Mouse (Mus musculus): Measurements from ENCODE around the gene Gm28043. TPM values are rescaled to one million over a fixed set of nuclear protein-coding genes. Genes with fewer than 3 reads are reported as not detected.

Gm28043 gene
- total and polyA plus RNA-seq, 3 experiments = 1.3 to 3.4 TPM; not detected in 1

DNA sequence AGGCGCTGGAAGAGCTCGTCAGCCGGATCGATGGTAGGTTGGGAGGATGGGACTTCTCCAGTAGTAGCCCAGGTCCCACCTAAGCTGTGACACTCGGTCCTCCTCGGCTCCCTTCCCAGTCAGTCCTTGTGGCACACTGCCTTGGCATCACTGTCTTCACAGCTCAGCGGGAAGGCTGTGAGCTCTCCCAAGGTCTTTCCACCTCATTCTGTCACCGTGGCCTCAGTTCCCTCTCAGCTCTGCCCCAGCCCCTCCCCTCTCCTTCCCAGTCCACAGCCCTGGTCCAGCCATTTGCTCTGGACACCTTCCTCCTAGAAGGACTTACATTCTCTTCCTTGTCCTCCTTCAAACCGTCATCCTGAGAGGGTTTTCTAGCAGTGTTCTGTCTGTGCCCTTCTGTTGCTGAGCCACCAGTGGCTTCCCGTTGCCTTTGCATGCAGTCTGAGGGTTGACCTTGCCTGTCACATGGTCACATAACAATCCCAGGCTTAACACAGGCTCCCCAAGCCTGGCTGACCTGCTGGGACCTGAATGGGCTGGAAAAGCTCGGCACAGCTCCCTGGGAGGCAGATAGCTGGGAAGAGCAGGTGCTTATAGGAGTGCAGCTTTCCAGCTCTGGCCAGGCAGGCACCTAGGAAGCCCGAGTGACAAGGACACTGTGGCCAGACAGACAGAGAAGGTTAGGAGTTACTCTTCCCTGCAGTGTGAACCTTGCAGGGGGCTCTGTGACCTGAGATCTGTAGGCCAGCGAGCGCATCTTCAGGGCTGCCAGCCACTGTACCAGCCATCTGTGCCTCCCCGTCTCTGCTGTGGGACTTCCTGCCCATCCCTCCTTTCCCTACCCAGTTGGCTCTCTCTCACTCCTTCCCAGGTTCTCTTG lies 18.5 kb upstream of the Gm28043 start:
- no peak for DNase-seq (ENCODE audit: low read depth, low spot score)
- Histone ChIP-seq H3K27ac (ENCODE audit: control insufficient read depth, low read depth, low read length) (no peak overlapping the region), H3K79me2 (ENCODE audit: control insufficient read depth, insufficient read depth, low read length, poor library complexity) (no peaks in the 10 kb centered on the region), H3K9me3 (replicated peaks; ENCODE audit: insufficient read depth, low read length) (no peaks in the 10 kb centered on the region), H3K27me3 (ENCODE audit: control insufficient read depth in 1 of 2, insufficient read depth in 2 of 2, low read length in 2 of 2) (no peaks in the 10 kb centered on the region), H3K9ac (ENCODE audit: control insufficient read depth, low read depth, low read length, poor library complexity, severe bottlenecking) (no peak overlapping the region), H3K36me3 (ENCODE audit: control insufficient read depth in 1 of 2, insufficient read depth in 2 of 2, low read length in 2 of 2) (peaks cover 0 to 2% of the 10 kb centered on the region in 2 experiments; a peak in 2 of 4 replicates), H3K4me1 (ENCODE audit: control insufficient read depth in 1 of 2, insufficient read depth in 2 of 2, low read length in 2 of 2) (no peaks in the 10 kb centered on the region), H3K4me3 (ENCODE audit: control insufficient read depth in 1 of 2, insufficient read depth in 1 of 2, low read depth in 2 of 2, low read length in 2 of 2) (no peak overlapping the region)
- TF ChIP-seq POLR2AphosphoS2 (IDR thresholded peaks at IDR 0.05; ENCODE audit: low read length) (no peak), ZNF384 (IDR thresholded peaks at IDR 0.05; ENCODE audit: low read depth, low read length) (no peak), NELFE (IDR thresholded peaks at IDR 0.05; ENCODE audit: low read depth, low read length) (no peak), MAX (IDR thresholded peaks at IDR 0.05; ENCODE audit: low read length) (no peak), MYC (IDR thresholded peaks at IDR 0.05; ENCODE audit: low read depth, low read length) (no peak), POLR2AphosphoS5 (IDR thresholded peaks at IDR 0.05; ENCODE audit: borderline replicate concordance, low read depth, low read length) (no peak), E2F4 (IDR thresholded peaks at IDR 0.05; ENCODE audit: borderline replicate concordance, low read depth, low read length) (no peak), ZC3H11A (IDR thresholded peaks at IDR 0.05; ENCODE audit: low read depth, low read length) (no peak), MYB (IDR thresholded peaks at IDR 0.05; ENCODE audit: low read depth, low read length) (no peak), RCOR1 (IDR thresholded peaks at IDR 0.05; ENCODE audit: low read depth, low read length) (no peak), MEF2A (IDR thresholded peaks at IDR 0.05; ENCODE audit: extremely low read depth, insufficient replicate concordance, low read depth, low read length, poor library complexity, severe bottlenecking) (no peak), MXI1 (IDR thresholded peaks at IDR 0.05; ENCODE audit: low read depth, low read length) (no peak), MAFK (IDR thresholded peaks at IDR 0.05; ENCODE audit: borderline replicate concordance, low read depth, low read length) (no peak), ELF1 (IDR thresholded peaks at IDR 0.05; ENCODE audit: low read depth, low read length) (no peak), TAL1 (IDR thresholded peaks at IDR 0.05; ENCODE audit: low read length) (no peak), USF1 (IDR thresholded peaks at IDR 0.05; ENCODE audit: low read depth, low read length) (no peak), CHD1 (IDR thresholded peaks at IDR 0.05; ENCODE audit: low read depth, low read length) (no peak), CTCF (IDR thresholded peaks at IDR 0.05 in 2 of 3, conservative IDR thresholded peaks at IDR 0.05 in 1 of 3; ENCODE audit: control insufficient read depth in 1 of 3, insufficient read depth in 1 of 3, low read depth in 2 of 3, low read length in 3 of 3, poor library complexity in 1 of 3, severe bottlenecking in 1 of 3) (no peak), JUND (IDR thresholded peaks at IDR 0.05; ENCODE audit: low read depth, low read length) (no peak)

DNA sequence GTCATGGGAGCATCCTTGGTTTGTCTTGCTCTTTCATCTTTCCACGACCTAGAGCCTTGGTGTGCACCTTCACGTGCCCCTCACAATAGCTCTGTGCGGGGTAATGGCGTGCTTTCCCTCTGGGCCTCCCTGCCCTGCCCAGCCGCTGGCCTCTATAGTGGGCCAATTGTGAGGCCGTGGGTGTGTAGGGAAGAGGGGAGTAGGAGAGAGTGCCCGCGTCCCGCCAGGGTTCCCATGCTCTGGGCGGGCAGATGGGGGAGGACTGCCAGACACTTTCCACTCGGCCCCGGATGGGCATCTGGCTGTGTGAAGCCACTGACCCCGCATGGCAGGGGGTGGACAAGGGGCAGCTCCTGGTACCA lies 17.9 kb upstream of the Gm28043 start:
- H3K27me3 ChIP-seq (ENCODE audit: control insufficient read depth in 1 of 2, insufficient read depth in 2 of 2, low read length in 2 of 2) = no peaks in the 10 kb centered on the region
- no peaks in the 10 kb centered on the region for H3K79me2 ChIP-seq (ENCODE audit: control insufficient read depth, insufficient read depth, low read length, poor library complexity)
- no peaks in the 10 kb centered on the region for H3K4me1 ChIP-seq (ENCODE audit: control insufficient read depth in 1 of 2, insufficient read depth in 2 of 2, low read length in 2 of 2)
- H3K9ac ChIP-seq (ENCODE audit: control insufficient read depth, low read depth, low read length, poor library complexity, severe bottlenecking) = no peak overlapping the region
- no peak overlapping the region for H3K4me3 ChIP-seq (ENCODE audit: control insufficient read depth in 1 of 2, insufficient read depth in 1 of 2, low read depth in 2 of 2, low read length in 2 of 2)
- no peak overlapping the region for H3K27ac ChIP-seq (ENCODE audit: control insufficient read depth, low read depth, low read length)
- no peak for DNase-seq (ENCODE audit: low read depth, low spot score)
- H3K36me3 ChIP-seq (ENCODE audit: control insufficient read depth in 1 of 2, insufficient read depth in 2 of 2, low read length in 2 of 2) = peaks cover 0 to 2% of the 10 kb centered on the region in 2 experiments; a peak in 2 of 4 replicates
- no peaks in the 10 kb centered on the region for H3K9me3 ChIP-seq (replicated peaks; ENCODE audit: insufficient read depth, low read length)
- TF ChIP-seq KAT2A (conservative IDR thresholded peaks at IDR 0.05; ENCODE audit: low read depth, low read length) = no peak
- TF ChIP-seq MAZ (IDR thresholded peaks at IDR 0.05; ENCODE audit: low read depth, low read length) = no peak
- no peak for TF ChIP-seq MYC (IDR thresholded peaks at IDR 0.05; ENCODE audit: low read depth, low read length)
- TF ChIP-seq TCF12 (IDR thresholded peaks at IDR 0.05; ENCODE audit: low read depth, low read length) = no peak
- no peak for TF ChIP-seq MAFK (IDR thresholded peaks at IDR 0.05; ENCODE audit: borderline replicate concordance, low read depth, low read length)
- no peak for TF ChIP-seq ZC3H11A (IDR thresholded peaks at IDR 0.05; ENCODE audit: low read depth, low read length)
- TF ChIP-seq E2F4 (IDR thresholded peaks at IDR 0.05; ENCODE audit: borderline replicate concordance, low read depth, low read length) = no peak
- no peak for TF ChIP-seq SMC3 (IDR thresholded peaks at IDR 0.05; ENCODE audit: low read depth, low read length)
- TF ChIP-seq GATA1 (IDR thresholded peaks at IDR 0.05; ENCODE audit: low read depth, low read length) = no peak
